Mouse (Mus musculus): ENCODE results near the gene Fgd2. TPM values are rescaled to one million over a fixed set of nuclear protein-coding genes. Genes with fewer than 3 reads are reported as not detected.

Gene Fgd2
- polyA plus RNA-seq, 1 experiment, result not detected

DNA sequence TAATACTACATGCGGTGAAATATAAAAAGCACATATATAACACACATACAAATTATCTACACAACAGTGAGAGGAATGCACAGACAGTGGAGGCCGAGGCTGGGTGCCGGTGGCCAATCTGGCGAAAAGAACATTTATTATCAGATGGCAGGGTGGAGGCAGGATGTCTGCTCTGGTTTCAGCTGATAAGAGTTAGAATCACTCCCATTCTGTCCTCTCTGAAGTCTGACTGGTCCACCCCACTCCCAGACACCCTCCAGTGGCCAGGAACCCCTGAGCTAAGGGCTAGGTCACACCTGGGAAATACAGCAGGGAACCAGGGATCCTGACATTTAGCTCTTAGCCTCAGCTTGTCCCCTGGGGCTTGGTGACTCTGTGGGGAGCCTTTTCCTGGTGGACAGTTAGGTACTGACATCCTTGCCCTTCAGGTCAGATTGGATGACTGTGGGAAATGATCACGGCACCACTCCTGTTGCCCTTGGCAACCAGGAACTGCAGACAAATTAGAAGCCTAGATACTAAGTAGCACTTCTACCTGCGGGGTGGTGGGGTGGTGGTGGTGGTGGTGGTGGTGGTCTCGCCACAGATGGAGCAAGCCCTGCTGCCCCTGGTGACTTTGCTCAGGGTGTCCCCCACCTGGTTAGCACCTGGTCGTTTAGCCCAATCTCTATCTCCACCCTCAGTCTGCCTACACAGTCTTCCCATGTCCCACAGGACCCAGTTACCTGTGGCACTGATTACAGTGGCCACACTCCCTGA is 40.7 kb upstream of the Fgd2 start:
- Histone ChIP-seq H3K4me1 (ENCODE audit: control insufficient read depth, insufficient read depth, low read length) (peaks cover 2% of the 10 kb centered on the region; the same call in 1 of the 2 replicates), H3K27ac (ENCODE audit: insufficient read depth, low read depth, low read length) (no peak overlapping the region), H3K4me3 (ENCODE audit: insufficient read depth, low read depth, low read length) (no peak overlapping the region)
- 84% methylated on average over 8 of the region's 8 CpGs for WGBS
- no peak for TF ChIP-seq CTCF (IDR thresholded peaks at IDR 0.05; ENCODE audit: insufficient read depth, low read depth, low read length)
- no peak for TF ChIP-seq POLR2A (IDR thresholded peaks at IDR 0.05; ENCODE audit: insufficient read depth, low read depth, low read length)

DNA sequence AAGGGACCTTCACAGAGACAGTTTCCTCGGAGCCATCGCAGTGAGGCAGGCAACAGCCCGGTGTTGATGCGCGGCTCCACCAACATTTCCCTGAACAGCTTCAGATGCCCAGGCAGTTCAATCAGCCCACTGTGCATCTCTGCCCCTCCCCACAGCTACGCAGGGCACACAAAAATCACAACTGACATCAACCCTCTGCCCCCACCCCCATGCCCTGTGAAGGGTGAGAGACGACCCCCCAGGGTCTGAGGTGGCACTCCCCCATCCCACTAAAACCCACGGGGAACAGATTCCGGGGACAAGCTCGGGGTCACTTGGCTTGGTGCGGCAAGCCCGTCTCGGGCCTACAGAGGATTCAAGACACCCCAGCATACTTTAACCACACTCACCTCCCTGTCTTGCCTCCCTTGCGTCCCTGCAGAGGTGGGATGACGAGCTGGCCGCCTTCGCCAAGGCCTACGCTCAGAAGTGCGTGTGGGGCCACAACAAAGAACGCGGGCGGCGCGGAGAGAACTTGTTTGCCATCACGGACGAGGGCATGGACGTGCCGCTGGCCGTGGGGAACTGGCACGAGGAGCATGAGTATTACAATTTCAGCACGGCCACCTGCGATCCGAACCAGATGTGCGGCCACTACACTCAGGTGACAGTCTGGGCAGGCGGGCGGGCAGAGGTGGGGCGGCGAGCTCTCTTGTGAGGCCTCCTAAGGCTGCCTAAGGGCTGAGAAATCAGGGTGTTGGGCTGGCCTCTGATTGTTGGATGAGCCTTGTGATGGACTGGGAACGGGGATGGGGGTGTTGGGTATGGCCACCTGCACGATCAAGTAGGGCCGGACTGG is 38.7 kb upstream of the Fgd2 start:
- Histone ChIP-seq H3K4me1 (ENCODE audit: control insufficient read depth, insufficient read depth, low read length) (peaks cover 10% of the 10 kb centered on the region), H3K4me3 (ENCODE audit: insufficient read depth, low read depth, low read length) (no peak overlapping the region), H3K27ac (ENCODE audit: insufficient read depth, low read depth, low read length) (no peak overlapping the region)
- no peak for TF ChIP-seq CTCF (IDR thresholded peaks at IDR 0.05; ENCODE audit: insufficient read depth, low read depth, low read length)
- TF ChIP-seq POLR2A (IDR thresholded peaks at IDR 0.05; ENCODE audit: insufficient read depth, low read depth, low read length), result no peak
- 69% methylated on average over 41 of the region's 41 CpGs for WGBS

DNA sequence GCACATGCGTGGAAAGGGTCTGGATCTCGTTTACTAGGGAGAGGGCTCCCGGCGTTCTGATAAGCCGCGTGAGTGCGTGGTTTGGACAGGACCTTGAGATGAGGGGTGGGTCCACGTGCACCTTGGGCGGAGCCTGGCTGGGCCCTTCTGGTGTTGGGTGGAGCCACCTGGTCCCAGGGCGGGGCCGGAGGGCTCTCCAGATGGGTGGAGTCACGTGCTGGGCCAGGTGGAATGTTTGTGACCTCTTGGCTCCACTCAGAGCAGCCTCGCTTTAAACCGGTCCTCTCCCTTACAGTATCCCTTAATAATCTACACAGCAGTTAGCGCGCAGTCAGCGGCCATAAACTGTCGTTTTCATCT is 38.1 kb upstream of the Fgd2 start:
- TF ChIP-seq POLR2A (IDR thresholded peaks at IDR 0.05; ENCODE audit: insufficient read depth, low read depth, low read length) (no peak), CTCF (IDR thresholded peaks at IDR 0.05; ENCODE audit: insufficient read depth, low read depth, low read length) (no peak)
- WGBS, result 72% methylated on average over 18 of the region's 18 CpGs
- no peak overlapping the region for H3K4me3 ChIP-seq (ENCODE audit: insufficient read depth, low read depth, low read length)
- H3K4me1 ChIP-seq (ENCODE audit: control insufficient read depth, insufficient read depth, low read length), result peaks cover 16% of the 10 kb centered on the region
- H3K27ac ChIP-seq (ENCODE audit: insufficient read depth, low read depth, low read length), result no peak overlapping the region

DNA sequence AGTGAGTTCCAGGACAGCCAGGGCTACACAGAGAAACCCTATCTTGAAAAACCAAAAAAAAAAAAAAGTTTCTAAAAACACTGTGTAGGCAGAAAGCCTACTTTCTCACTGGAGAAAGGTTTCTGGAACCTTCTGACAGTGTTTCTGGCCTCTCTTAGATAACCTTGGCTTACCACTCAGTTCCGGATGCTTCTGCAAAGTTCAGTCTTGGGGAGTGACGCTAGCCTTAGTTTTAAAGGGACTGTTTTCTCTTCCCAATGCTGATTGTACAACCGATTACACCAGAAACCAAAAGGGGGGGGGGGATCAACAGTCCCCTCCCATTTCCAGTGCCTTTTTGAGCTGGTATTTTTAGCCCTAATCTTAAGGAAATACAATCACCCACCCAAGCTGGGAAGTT is 37.1 kb upstream of the Fgd2 start:
- TF ChIP-seq CTCF (IDR thresholded peaks at IDR 0.05; ENCODE audit: insufficient read depth, low read depth, low read length) (no peak), POLR2A (IDR thresholded peaks at IDR 0.05; ENCODE audit: insufficient read depth, low read depth, low read length) (no peak)
- H3K4me3 ChIP-seq (ENCODE audit: insufficient read depth, low read depth, low read length), result no peak overlapping the region
- H3K27ac ChIP-seq (ENCODE audit: insufficient read depth, low read depth, low read length), result no peak overlapping the region
- 92% methylated on average over 3 of the region's 3 CpGs for WGBS
- H3K4me1 ChIP-seq (ENCODE audit: control insufficient read depth, insufficient read depth, low read length), result peaks cover 20% of the 10 kb centered on the region

DNA sequence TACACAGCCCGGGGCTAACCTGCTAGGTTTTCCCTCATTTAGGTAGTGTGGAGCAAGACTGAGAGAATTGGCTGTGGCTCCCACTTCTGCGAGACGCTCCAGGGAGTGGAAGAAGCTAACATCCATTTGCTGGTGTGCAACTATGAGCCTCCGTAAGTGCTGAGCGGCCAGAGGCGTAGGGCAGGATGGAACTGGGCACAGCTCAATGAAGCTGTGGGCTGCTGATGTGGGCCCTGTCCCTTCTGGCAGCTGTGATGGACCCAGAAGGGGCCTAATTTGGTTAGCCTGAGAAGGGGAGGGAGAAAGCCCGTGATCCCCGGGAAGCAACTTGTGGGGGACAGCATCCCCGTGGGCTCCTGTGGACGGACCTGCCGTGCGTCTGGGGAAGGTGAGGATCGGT is 34.9 kb upstream of the Fgd2 start:
- peaks cover 24% of the 10 kb centered on the region for H3K4me1 ChIP-seq (ENCODE audit: control insufficient read depth, insufficient read depth, low read length)

DNA sequence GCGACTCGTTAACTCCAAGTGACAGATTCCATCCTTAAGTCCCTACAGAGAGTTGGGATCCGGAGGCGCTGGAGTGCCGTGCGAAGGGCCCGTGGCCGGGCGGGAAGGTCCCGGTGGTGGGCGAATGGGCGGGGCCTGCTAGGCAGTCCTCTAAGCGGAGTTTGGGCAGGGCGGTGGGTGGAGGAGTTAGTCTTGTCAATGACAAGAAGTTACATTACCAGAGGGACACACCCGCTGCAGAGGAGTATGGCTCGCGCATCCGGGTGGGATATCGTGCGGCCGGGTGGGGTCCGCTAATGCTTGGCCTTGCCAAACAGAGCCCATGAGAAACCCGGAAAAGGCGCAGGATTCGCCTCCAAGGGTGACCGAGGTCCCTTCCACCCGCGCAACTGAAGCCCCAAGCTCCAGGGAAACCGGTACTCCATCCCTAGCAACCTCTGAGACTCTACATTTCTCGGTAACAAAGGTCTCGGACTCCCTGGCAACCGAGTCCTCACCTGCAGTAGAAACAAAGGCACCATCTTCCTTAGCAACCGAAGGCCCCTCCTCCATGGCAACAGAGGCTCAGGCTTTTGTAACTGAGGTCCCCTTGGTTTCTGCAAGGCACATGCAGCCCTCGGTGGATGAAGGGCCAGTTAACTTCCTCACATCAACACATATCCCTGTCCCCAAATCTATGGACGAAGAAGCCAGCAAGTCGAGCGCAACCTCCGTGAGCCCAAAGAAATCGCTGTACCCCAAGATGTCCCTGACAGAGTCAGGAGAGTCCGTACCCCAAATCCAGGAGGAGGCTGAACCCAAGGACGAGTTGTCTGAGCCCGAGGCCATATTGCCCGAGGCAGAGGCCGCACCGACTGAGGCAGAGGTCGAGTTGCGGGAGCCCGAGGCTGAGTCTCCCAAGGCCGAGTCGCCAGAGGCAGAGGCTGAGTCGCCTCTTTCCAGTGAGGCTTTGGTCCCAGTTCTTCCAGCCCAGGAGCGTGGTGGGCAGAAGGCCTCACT is 33.9 kb upstream of the Fgd2 start:
- H3K4me3 ChIP-seq (ENCODE audit: insufficient read depth, low read depth, low read length), result peak overlapping the region; percentile 27
- 27% methylated on average over 52 of the region's 52 CpGs for WGBS
- H3K4me1 ChIP-seq (ENCODE audit: control insufficient read depth, insufficient read depth, low read length), result peaks cover 32% of the 10 kb centered on the region
- no peak overlapping the region for H3K27ac ChIP-seq (ENCODE audit: insufficient read depth, low read depth, low read length)
- no peak for TF ChIP-seq CTCF (IDR thresholded peaks at IDR 0.05; ENCODE audit: insufficient read depth, low read depth, low read length)
- no peak for TF ChIP-seq POLR2A (IDR thresholded peaks at IDR 0.05; ENCODE audit: insufficient read depth, low read depth, low read length)

More for the DNA sequence above, 34.9 kb upstream of the Fgd2 start:
- Histone ChIP-seq H3K4me3 (ENCODE audit: insufficient read depth, low read depth, low read length) (no peak overlapping the region), H3K27ac (ENCODE audit: insufficient read depth, low read depth, low read length) (no peak overlapping the region)
- WGBS, result 84% methylated on average over 13 of the region's 13 CpGs
- TF ChIP-seq CTCF (IDR thresholded peaks at IDR 0.05; ENCODE audit: insufficient read depth, low read depth, low read length) (no peak), POLR2A (IDR thresholded peaks at IDR 0.05; ENCODE audit: insufficient read depth, low read depth, low read length) (no peak)

DNA sequence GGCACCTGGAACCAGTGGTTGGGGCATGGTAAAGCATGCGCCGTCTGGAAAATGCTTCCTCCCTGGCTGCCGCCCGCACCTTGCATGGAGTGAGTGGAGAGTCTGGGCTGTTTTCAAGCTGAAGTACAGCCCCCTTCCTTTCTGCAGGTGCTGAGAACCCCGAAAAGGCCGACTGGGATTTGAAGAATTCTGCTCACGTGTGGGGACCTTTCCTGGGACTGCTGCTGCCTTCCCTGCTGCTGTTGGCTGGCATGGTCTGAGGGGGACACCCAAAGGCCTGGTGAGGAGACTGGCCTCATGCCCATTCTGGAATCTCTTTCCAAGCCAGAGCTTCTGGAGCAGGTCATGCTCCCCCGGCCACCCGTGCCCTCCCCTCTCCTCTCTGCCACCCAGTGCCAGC is 33.0 kb upstream of the Fgd2 start:
- TF ChIP-seq POLR2A (IDR thresholded peaks at IDR 0.05; ENCODE audit: insufficient read depth, low read depth, low read length) (no peak), CTCF (IDR thresholded peaks at IDR 0.05; ENCODE audit: insufficient read depth, low read depth, low read length) (no peak)
- H3K4me3 ChIP-seq (ENCODE audit: insufficient read depth, low read depth, low read length), result no peak overlapping the region
- H3K4me1 ChIP-seq (ENCODE audit: control insufficient read depth, insufficient read depth, low read length), result peaks cover 32% of the 10 kb centered on the region
- H3K27ac ChIP-seq (ENCODE audit: insufficient read depth, low read depth, low read length), result no peak overlapping the region
- WGBS, result 77% methylated on average over 9 of the region's 9 CpGs

DNA sequence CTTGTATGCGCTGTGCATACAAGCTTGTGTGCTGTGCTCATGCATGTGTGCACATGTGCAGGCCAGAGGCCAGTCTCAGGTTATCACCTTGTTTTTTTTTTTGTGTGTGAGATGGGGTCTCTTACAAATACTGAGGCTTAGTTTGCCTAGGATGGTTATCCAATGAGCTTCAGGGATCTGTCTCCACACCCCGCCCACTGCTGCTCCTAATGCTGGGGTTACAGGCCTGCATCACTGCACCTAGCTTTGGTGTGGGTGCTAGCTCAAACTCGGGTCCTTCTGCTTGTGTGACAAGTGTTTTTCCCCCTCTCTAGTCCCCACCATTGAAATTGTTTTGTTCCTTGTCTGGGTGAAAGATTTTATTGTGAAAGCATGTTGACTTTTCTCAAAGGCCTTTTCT is 30.5 kb upstream of the Fgd2 start:
- no peak for TF ChIP-seq POLR2A (IDR thresholded peaks at IDR 0.05; ENCODE audit: insufficient read depth, low read depth, low read length)
- TF ChIP-seq CTCF (IDR thresholded peaks at IDR 0.05; ENCODE audit: insufficient read depth, low read depth, low read length), result no peak
- H3K4me1 ChIP-seq (ENCODE audit: control insufficient read depth, insufficient read depth, low read length), result peaks cover 36% of the 10 kb centered on the region
- H3K27ac ChIP-seq (ENCODE audit: insufficient read depth, low read depth, low read length), result 0 out of 2 replicates have a peak overlapping the region, but pooled peaks have one; percentile 9
- WGBS, result 77% methylated on average over 3 of the region's 3 CpGs
- no peak overlapping the region for H3K4me3 ChIP-seq (ENCODE audit: insufficient read depth, low read depth, low read length)
